Mouse (Mus musculus): ENCODE measurements at regions not wholly inside any gene's neighbourhood (a gene's known extent, or its start where the extent isn't known, plus 50 kb on each side); places are given as distances from the start of the nearest gene placed in this dataset.

DNA sequence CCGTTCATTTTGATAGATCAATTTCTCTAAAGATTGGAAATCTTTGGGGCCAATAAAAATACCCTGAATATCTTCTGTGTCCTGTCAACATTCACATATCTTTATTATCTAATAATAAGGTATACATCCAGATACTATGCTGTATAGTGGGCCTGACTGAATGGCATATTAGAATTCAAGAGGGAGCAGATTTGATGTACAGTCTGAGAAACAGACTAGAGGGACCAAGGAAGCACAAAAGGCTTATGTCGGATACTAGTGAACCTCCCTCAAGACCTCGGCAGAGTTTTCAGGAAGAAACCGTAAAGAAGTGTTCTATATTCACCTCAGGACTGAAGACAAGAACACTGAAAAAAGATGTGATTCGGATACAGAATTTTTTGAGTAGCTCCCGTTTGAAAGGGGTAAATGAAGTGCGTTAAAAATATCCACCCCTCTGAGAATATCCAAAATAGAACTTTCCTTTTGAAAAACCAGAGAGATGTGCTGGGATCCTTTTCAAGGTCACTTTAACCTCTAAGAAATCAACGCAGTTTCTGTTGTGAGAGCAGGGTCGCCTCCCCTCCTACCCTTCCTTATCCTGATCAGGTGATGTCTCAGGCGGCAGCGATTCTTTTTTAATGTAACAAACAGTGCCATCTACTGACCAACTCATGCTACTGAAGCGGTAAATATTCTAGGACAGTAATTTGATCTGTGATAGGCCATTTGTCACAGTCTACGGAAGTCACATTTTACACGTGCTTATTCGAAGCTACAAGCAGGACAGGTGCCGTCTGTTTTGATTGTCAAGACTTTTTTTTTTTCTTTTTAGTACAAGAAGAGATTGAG lies 485.1 kb upstream of the Hsf2 start:
- no peak for TF ChIP-seq EP300 (IDR thresholded peaks at IDR 0.05; ENCODE audit: low read depth in 1 of 2, low read length in 2 of 2)
- no peak for TF ChIP-seq BHLHE40 (IDR thresholded peaks at IDR 0.05; ENCODE audit: borderline replicate concordance, low read depth, low read length)
- TF ChIP-seq NELFE (IDR thresholded peaks at IDR 0.05; ENCODE audit: low read depth, low read length): no peak
- no peak for TF ChIP-seq POLR2AphosphoS5 (IDR thresholded peaks at IDR 0.05; ENCODE audit: borderline replicate concordance, low read depth, low read length)
- no peak for TF ChIP-seq E2F4 (IDR thresholded peaks at IDR 0.05; ENCODE audit: borderline replicate concordance, low read depth, low read length)
- no peak for TF ChIP-seq POLR2A (IDR thresholded peaks at IDR 0.05; ENCODE audit: control insufficient read depth in 1 of 2, insufficient read depth in 1 of 2, low read depth in 1 of 2, low read length in 2 of 2, poor library complexity in 1 of 2)
- TF ChIP-seq JUND (IDR thresholded peaks at IDR 0.05; ENCODE audit: low read depth, low read length): no peak
- no peak for TF ChIP-seq GABPA (IDR thresholded peaks at IDR 0.05; ENCODE audit: low read depth, low read length)
- peak in 2 of 3 experiments; percentile 8 to 37; a peak in 2 of 6 replicates for TF ChIP-seq CTCF (IDR thresholded peaks at IDR 0.05 in 2 of 3, conservative IDR thresholded peaks at IDR 0.05 in 1 of 3; ENCODE audit: control insufficient read depth in 1 of 3, insufficient read depth in 1 of 3, low read depth in 2 of 3, low read length in 3 of 3, poor library complexity in 1 of 3, severe bottlenecking in 1 of 3)
- no peak for TF ChIP-seq CHD2 (IDR thresholded peaks at IDR 0.05; ENCODE audit: low read length)
- no peak for TF ChIP-seq ZC3H11A (IDR thresholded peaks at IDR 0.05; ENCODE audit: low read depth, low read length)
- no peak for TF ChIP-seq MAFK (IDR thresholded peaks at IDR 0.05; ENCODE audit: borderline replicate concordance, low read depth, low read length)
